Mouse (Mus musculus) spleen, adult 2 months (tissue): Measurements from ENCODE around the gene Ak2.

Experiments used
- CTCF ChIP-seq: fragments of 200-500 bp; IDR thresholded peaks from 2 replicates; pipeline ENCODE4 v1.5.1; 2011; ENCODE audit warnings: mild to moderate bottlenecking, inconsistent platforms; ENCODE audit not compliant: insufficient read depth, insufficient read length, insufficient replicate concordance; ENCODE audit errors: extremely low read depth
- POLR2A ChIP-seq: fragments of 200-500 bp; IDR thresholded peaks from 2 replicates; pipeline ENCODE4 v1.6.1; 2011; ENCODE audit warnings: low read depth, low read length, inconsistent platforms

GRCm38 (mm10) chr4:128966751-128967150 lies 25.0 kb upstream of the Ak2 start:
- no peak for TF ChIP-seq CTCF
- no peak for TF ChIP-seq POLR2A
